Comparison of ENCODE assay signal across 8 mouse cellular contexts in genomic region chr7:16628096-16628771, GRCm38 (mm10). TPM values are rescaled to one million over a fixed set of nuclear protein-coding genes. Genes with fewer than 3 reads are reported as not detected.
DNase-seq lines count a peak whose midpoint lies in the region; ATAC-seq and TF ChIP-seq lines count a peak whose summit lies in the region.

No protein-coding gene starts in this region.

- TF ChIP-seq CTCF in kidney, adult 2 months (conservative IDR thresholded peaks at IDR 0.05; ENCODE audit: insufficient read depth, insufficient read length, low read depth, low read length): peak; percentile 86

- ATAC-seq in liver, embryonic 11.5 days (replicated peaks; ENCODE audit: low FRiP score): peak; percentile 50; the same call in 1 of the 2 replicates
- peak; percentile 68; the same call in 1 of the 2 replicates for ATAC-seq in neural tube, embryonic 11.5 days (ENCODE audit: insufficient read depth, low FRiP score, low TSS enrichment)

- H3K4me3 ChIP-seq in kidney, adult 2 months (ENCODE audit: insufficient read depth, low read depth, low read length): no peak overlapping the region
- no peak overlapping the region for H3K4me3 ChIP-seq in liver, embryonic 11.5 days (ENCODE audit: low read depth, low read length)
- no peak overlapping the region for H3K4me3 ChIP-seq in neural tube, embryonic 11.5 days (ENCODE audit: low read depth, low read length)

- DNase-seq in A20 (ENCODE audit: low read depth, low spot score) (peak; percentile 75), MN1 (ENCODE audit: low spot score) (peak; percentile 84)
- peak; percentile 85 to 89 for DNase-seq in cerebellum, postnatal 14 days
- DNase-seq in frontal cortex, postnatal 36 days (ENCODE audit: low spot score in 2 of 2): peak; percentile 66 to 78
- DNase-seq in kidney, adult 2 months: peak; percentile 62
- DNase-seq in liver, embryonic 11.5 days (ENCODE audit: low spot score): no peak
- peak; percentile 76 for DNase-seq in neural tube, embryonic 11.5 days (ENCODE audit: low spot score)
- peak; percentile 84 for DNase-seq in thymus, postnatal 0 days (ENCODE audit: low spot score)

- WGBS in kidney, adult 2 months: 33% methylated on average over 12 of the region's 12 CpGs
- 37% methylated on average over 12 of the region's 12 CpGs for WGBS in liver, embryonic 11.5 days
- 38% methylated on average over 12 of the region's 12 CpGs for WGBS in neural tube, embryonic 11.5 days

- H3K4me1 ChIP-seq in kidney, adult 2 months (ENCODE audit: control insufficient read depth, insufficient read depth, low read length): no peaks in the 10 kb centered on the region
- H3K4me1 ChIP-seq in liver, embryonic 11.5 days (replicated peaks; ENCODE audit: control insufficient read depth, insufficient read depth, low read length): no peaks in the 10 kb centered on the region
- H3K4me1 ChIP-seq in neural tube, embryonic 11.5 days (ENCODE audit: control insufficient read depth, insufficient read depth, low read length): no peaks in the 10 kb centered on the region

- H3K9ac ChIP-seq in liver, embryonic 11.5 days (ENCODE audit: low read depth, low read length): no peak overlapping the region
- H3K9ac ChIP-seq in neural tube, embryonic 11.5 days (ENCODE audit: low read length): no peak overlapping the region

- no peaks in the 10 kb centered on the region for H3K27me3 ChIP-seq in kidney, adult 2 months (replicated peaks; ENCODE audit: control insufficient read depth, insufficient read depth, low read length)
- no peaks in the 10 kb centered on the region for H3K27me3 ChIP-seq in liver, embryonic 11.5 days (replicated peaks; ENCODE audit: control insufficient read depth, insufficient read depth, low read length)
- H3K27me3 ChIP-seq in neural tube, embryonic 11.5 days (ENCODE audit: control insufficient read depth, insufficient read depth, low read length): no peaks in the 10 kb centered on the region

- H3K4me2 ChIP-seq in liver, embryonic 11.5 days: no peak overlapping the region
- H3K4me2 ChIP-seq in neural tube, embryonic 11.5 days (ENCODE audit: low read depth): no peak overlapping the region

- H3K9me3 ChIP-seq in liver, embryonic 11.5 days (ENCODE audit: control insufficient read depth, low read length): no peaks in the 10 kb centered on the region; the same call in 1 of the 2 replicates
- H3K9me3 ChIP-seq in neural tube, embryonic 11.5 days (ENCODE audit: control insufficient read depth, low read length): no peaks in the 10 kb centered on the region

- no peaks in the 10 kb centered on the region for H3K36me3 ChIP-seq in kidney, adult 2 months (ENCODE audit: control insufficient read depth, insufficient read depth, low read length)
- H3K36me3 ChIP-seq in liver, embryonic 11.5 days (ENCODE audit: control insufficient read depth, insufficient read depth, low read length): no peaks in the 10 kb centered on the region
- H3K36me3 ChIP-seq in neural tube, embryonic 11.5 days (ENCODE audit: control insufficient read depth, insufficient read depth, low read length): no peaks in the 10 kb centered on the region

- H3K27ac ChIP-seq in kidney, adult 2 months (ENCODE audit: insufficient read depth, low read depth, low read length): no peak overlapping the region
- no peak overlapping the region for H3K27ac ChIP-seq in liver, embryonic 11.5 days (ENCODE audit: low read depth, low read length)
- H3K27ac ChIP-seq in neural tube, embryonic 11.5 days (ENCODE audit: low read depth, low read length): no peak overlapping the region

- no peak for TF ChIP-seq POLR2A in kidney, adult 2 months (IDR thresholded peaks at IDR 0.05; ENCODE audit: low read depth, low read length)

RNA-seq across cellular contexts. Expression of gene Arhgap35, which starts 13.4 kb away (rescaled TPM):
- 25.7 and 28.6 TPM in 2 replicates for polyA plus RNA-seq in kidney, adult 2 months (2012; rRNA removed)
- polyA plus RNA-seq in liver, embryonic 11.5 days (2014; fragmentation: Nextera tagmentation; extraction: Ambion mirVana): 9.1 and 11.5 TPM in 2 replicates
- 40.8 and 41.7 TPM in 2 replicates for polyA plus RNA-seq in neural tube, embryonic 11.5 days (2014; fragmentation: Nextera tagmentation; extraction: Ambion mirVana)
- 3.8 and 4.0 TPM in 2 replicates for polyA plus RNA-seq in thymus, postnatal 0 days (2015; fragmentation: Nextera tagmentation; extraction: Ambion mirVana)

RNA-seq across cellular contexts. Expression of gene Ceacam15, which starts 47.3 kb away (rescaled TPM):
- not detected in 2 replicates for polyA plus RNA-seq in kidney, adult 2 months (2012; rRNA removed)
- not detected in 2 replicates for polyA plus RNA-seq in liver, embryonic 11.5 days (2014; fragmentation: Nextera tagmentation; extraction: Ambion mirVana)
- not detected in 2 replicates for polyA plus RNA-seq in neural tube, embryonic 11.5 days (2014; fragmentation: Nextera tagmentation; extraction: Ambion mirVana)
- polyA plus RNA-seq in thymus, postnatal 0 days (2015; fragmentation: Nextera tagmentation; extraction: Ambion mirVana): 0.86 and 1.3 TPM in 2 replicates
